Mouse (Mus musculus) thymus, adult 2 months (tissue): ENCODE results near the gene Taf1d.

Experiments
- CTCF ChIP-seq: fragments of 200-500 bp; IDR thresholded peaks from 2 replicates; pipeline ENCODE4 v1.5.1; 2012; ENCODE audit warnings: mild to moderate bottlenecking, control low read depth, low read length, moderate library complexity, borderline replicate concordance; ENCODE audit not compliant: control insufficient read depth, poor library complexity, insufficient read depth; ENCODE audit errors: extremely low read depth
- POLR2A ChIP-seq: fragments of 200-500 bp; IDR thresholded peaks from 2 replicates; pipeline ENCODE4 v1.6.1; 2012; ENCODE audit warnings: mild to moderate bottlenecking, low read length, control low read depth, moderate library complexity; ENCODE audit not compliant: control insufficient read depth, poor library complexity, insufficient read depth; ENCODE audit errors: extremely low read depth

- TF ChIP-seq CTCF (no peak), POLR2A (no peak)
Measured at GRCm38 (mm10) chr9:15263487-15263886, 42.5 kb upstream of the Taf1d start.
